Mouse (Mus musculus): Measurements from ENCODE around the gene Mthfr. TPM values are rescaled to one million over a fixed set of nuclear protein-coding genes. Genes with fewer than 3 reads are reported as not detected.

Gene Mthfr
- total and polyA plus RNA-seq, 2 experiments = 4.1 to 11.8 TPM

- H3K9ac ChIP-seq (ENCODE audit: low read depth, low read length) = no peak overlapping the region
- peaks cover 23% of the 10 kb centered on the region; the same call in 1 of the 2 replicates for H3K36me3 ChIP-seq (ENCODE audit: control insufficient read depth, insufficient read depth, low read length)
- DNase-seq (ENCODE audit: extremely low read depth, low read depth, low spot score) = no peak
- no peaks in the 10 kb centered on the region for H3K79me2 ChIP-seq (ENCODE audit: control insufficient read depth, insufficient read depth, low read length)
- 96% methylated on average over 13 of the region's 13 CpGs for WGBS
- no peak overlapping the region for H3K27ac ChIP-seq (replicated peaks; ENCODE audit: insufficient read depth, low read depth, low read length)
- H3K27me3 ChIP-seq (ENCODE audit: control insufficient read depth, insufficient read depth, low read length) = no peaks in the 10 kb centered on the region
- H3K4me1 ChIP-seq (ENCODE audit: control insufficient read depth, insufficient read depth, low read length) = peaks cover 7% of the 10 kb centered on the region
- TF ChIP-seq POLR2A (IDR thresholded peaks at IDR 0.05; ENCODE audit: extremely low read depth, insufficient read depth, low read length) = no peak
- TF ChIP-seq CTCF (IDR thresholded peaks at IDR 0.05; ENCODE audit: low read depth, low read length) = no peak
- H3K4me3 ChIP-seq (ENCODE audit: insufficient read depth, low read depth, low read length) = no peak overlapping the region
Measured at GRCm38 (mm10) chr4:148051046-148051776, 12.3 kb downstream of the Mthfr start.

GRCm38 (mm10) chr4:148051886-148052285 is 13.0 kb downstream of the Mthfr start:
- H3K27ac ChIP-seq (replicated peaks; ENCODE audit: insufficient read depth, low read depth, low read length) = no peak overlapping the region
- no peak for TF ChIP-seq POLR2A (IDR thresholded peaks at IDR 0.05; ENCODE audit: extremely low read depth, insufficient read depth, low read length)
- no peak for TF ChIP-seq CTCF (IDR thresholded peaks at IDR 0.05; ENCODE audit: low read depth, low read length)
- H3K27me3 ChIP-seq (ENCODE audit: control insufficient read depth, insufficient read depth, low read length) = no peaks in the 10 kb centered on the region
- 93% methylated on average over 11 of the region's 11 CpGs for WGBS
- peaks cover 23% of the 10 kb centered on the region; the same call in 1 of the 2 replicates for H3K36me3 ChIP-seq (ENCODE audit: control insufficient read depth, insufficient read depth, low read length)
- H3K4me1 ChIP-seq (ENCODE audit: control insufficient read depth, insufficient read depth, low read length) = peaks cover 9% of the 10 kb centered on the region
- no peak for DNase-seq (ENCODE audit: extremely low read depth, low read depth, low spot score)
- no peak overlapping the region for H3K9ac ChIP-seq (ENCODE audit: low read depth, low read length)
- no peak overlapping the region for H3K4me3 ChIP-seq (ENCODE audit: insufficient read depth, low read depth, low read length)
- H3K79me2 ChIP-seq (ENCODE audit: control insufficient read depth, insufficient read depth, low read length) = no peaks in the 10 kb centered on the region

- Histone ChIP-seq H3K27me3 (ENCODE audit: control insufficient read depth, insufficient read depth, low read length) (no peaks in the 10 kb centered on the region), H3K27ac (replicated peaks; ENCODE audit: insufficient read depth, low read depth, low read length) (no peak overlapping the region), H3K36me3 (ENCODE audit: control insufficient read depth, insufficient read depth, low read length) (peaks cover 20% of the 10 kb centered on the region; the same call in 1 of the 2 replicates), H3K4me1 (ENCODE audit: control insufficient read depth, insufficient read depth, low read length) (peaks cover 13% of the 10 kb centered on the region), H3K79me2 (ENCODE audit: control insufficient read depth, insufficient read depth, low read length) (no peaks in the 10 kb centered on the region), H3K4me3 (ENCODE audit: insufficient read depth, low read depth, low read length) (no peak overlapping the region), H3K9ac (ENCODE audit: low read depth, low read length) (no peak overlapping the region)
- TF ChIP-seq CTCF (IDR thresholded peaks at IDR 0.05; ENCODE audit: low read depth, low read length) (no peak), POLR2A (IDR thresholded peaks at IDR 0.05; ENCODE audit: extremely low read depth, insufficient read depth, low read length) (no peak)
- WGBS = 92% methylated on average over 2 of the region's 2 CpGs
- DNase-seq (ENCODE audit: extremely low read depth, low read depth, low spot score) = peak; percentile 64
Measured at GRCm38 (mm10) chr4:148052976-148053375, 14.1 kb downstream of the Mthfr start.

- 94% methylated on average over 12 of the region's 12 CpGs for WGBS
- Histone ChIP-seq H3K9ac (ENCODE audit: low read depth, low read length) (no peak overlapping the region), H3K79me2 (ENCODE audit: control insufficient read depth, insufficient read depth, low read length) (no peaks in the 10 kb centered on the region), H3K4me1 (ENCODE audit: control insufficient read depth, insufficient read depth, low read length) (peaks cover 13% of the 10 kb centered on the region), H3K27me3 (ENCODE audit: control insufficient read depth, insufficient read depth, low read length) (no peaks in the 10 kb centered on the region), H3K36me3 (ENCODE audit: control insufficient read depth, insufficient read depth, low read length) (peaks cover 17% of the 10 kb centered on the region; the same call in 1 of the 2 replicates), H3K27ac (replicated peaks; ENCODE audit: insufficient read depth, low read depth, low read length) (no peak overlapping the region), H3K4me3 (ENCODE audit: insufficient read depth, low read depth, low read length) (no peak overlapping the region)
- no peak for DNase-seq (ENCODE audit: extremely low read depth, low read depth, low spot score)
- TF ChIP-seq POLR2A (IDR thresholded peaks at IDR 0.05; ENCODE audit: extremely low read depth, insufficient read depth, low read length) (no peak), CTCF (IDR thresholded peaks at IDR 0.05; ENCODE audit: low read depth, low read length) (no peak)
Measured at GRCm38 (mm10) chr4:148053417-148053920, 14.6 kb downstream of the Mthfr start.

- Histone ChIP-seq H3K4me3 (ENCODE audit: insufficient read depth, low read depth, low read length) (no peak overlapping the region), H3K27ac (replicated peaks; ENCODE audit: insufficient read depth, low read depth, low read length) (no peak overlapping the region), H3K9ac (ENCODE audit: low read depth, low read length) (no peak overlapping the region), H3K36me3 (ENCODE audit: control insufficient read depth, insufficient read depth, low read length) (peaks cover 17% of the 10 kb centered on the region; the same call in 1 of the 2 replicates), H3K4me1 (ENCODE audit: control insufficient read depth, insufficient read depth, low read length) (peaks cover 13% of the 10 kb centered on the region), H3K27me3 (ENCODE audit: control insufficient read depth, insufficient read depth, low read length) (no peaks in the 10 kb centered on the region), H3K79me2 (ENCODE audit: control insufficient read depth, insufficient read depth, low read length) (no peaks in the 10 kb centered on the region)
- TF ChIP-seq POLR2A (IDR thresholded peaks at IDR 0.05; ENCODE audit: extremely low read depth, insufficient read depth, low read length) (no peak), CTCF (IDR thresholded peaks at IDR 0.05; ENCODE audit: low read depth, low read length) (no peak)
- DNase-seq (ENCODE audit: extremely low read depth, low read depth, low spot score) = no peak
- 94% methylated on average over 21 of the region's 21 CpGs for WGBS
Measured at GRCm38 (mm10) chr4:148054961-148055695, 16.3 kb downstream of the Mthfr start.
